Mouse (Mus musculus) liver, adult 2 months (tissue): ENCODE results near the gene Cpb2.

Source experiments
- CTCF ChIP-seq: fragments of 200-500 bp; IDR thresholded peaks from 2 replicates; pipeline ENCODE4 v1.5.1; 2011; ENCODE audit warnings: low read depth, low read length, control low read depth
- POLR2A ChIP-seq: fragments of 200-500 bp; IDR thresholded peaks from 2 replicates; pipeline ENCODE4 v1.6.1; 2011; ENCODE audit warnings: low read length, control low read depth; ENCODE audit not compliant: insufficient read depth; ENCODE audit errors: extremely low read depth

- no peak for TF ChIP-seq CTCF
- no peak for TF ChIP-seq POLR2A
These were observed 23.2 kb upstream of the Cpb2 start for GRCm38 (mm10) chr14:75218843-75219242.
